ENCODE assay signal across 19 mouse cellular contexts in genomic region chr15:74453810-74454209, GRCm38 (mm10).
"Had no signal": no experiment of that assay in that cellular context is flagged by ENCODE, and none has a peak within 500 bp of the region (broad histone marks: within the 10 kb centered on the region; RNA-seq: fewer than 3 reads in every experiment).

No protein-coding gene starts in this region.

- H3K9ac ChIP-seq: kidney, embryonic 15.5 days; limb, embryonic 13.5 days; liver, embryonic 13.5 days; midbrain, embryonic 12.5 days; midbrain, embryonic 15.5 days; neural tube, embryonic 12.5 days; neural tube, embryonic 15.5 days; stomach, embryonic 15.5 days had no signal

- H3K4me3 ChIP-seq: kidney, embryonic 15.5 days; left cerebral cortex, adult 2 months; limb, embryonic 13.5 days; liver, embryonic 13.5 days; midbrain, embryonic 12.5 days; midbrain, embryonic 15.5 days; neural tube, embryonic 12.5 days; neural tube, embryonic 15.5 days; stomach, embryonic 15.5 days had no signal

- H3K9me3 ChIP-seq: kidney, embryonic 15.5 days; limb, embryonic 13.5 days; liver, embryonic 13.5 days; midbrain, embryonic 12.5 days; midbrain, embryonic 15.5 days; neural tube, embryonic 12.5 days; neural tube, embryonic 15.5 days; stomach, embryonic 15.5 days had no signal

- H3K36me3 ChIP-seq: kidney, embryonic 15.5 days; limb, embryonic 13.5 days; liver, embryonic 13.5 days; midbrain, embryonic 12.5 days; midbrain, embryonic 15.5 days; neural tube, embryonic 12.5 days; neural tube, embryonic 15.5 days; stomach, embryonic 15.5 days had no signal

- H3K27ac ChIP-seq: kidney, embryonic 15.5 days; left cerebral cortex, adult 2 months; limb, embryonic 13.5 days; liver, embryonic 13.5 days; midbrain, embryonic 12.5 days; midbrain, embryonic 15.5 days; neural tube, embryonic 12.5 days; neural tube, embryonic 15.5 days; stomach, embryonic 15.5 days had no signal

- DNase-seq: kidney, postnatal 10 days; kidney, postnatal 36 days; layer of hippocampus, postnatal 36 days; liver, embryonic 13.5 days; lung, adult 2 months; lung, postnatal 14 days; lung, postnatal 4 days; right cerebral cortex, adult 18-20 months; right cerebral cortex, postnatal 14 days; right cerebral cortex, postnatal 4 days; thymus, postnatal 25 days had no signal

- ATAC-seq: midbrain, embryonic 15.5 days had no signal

- H3K4me2 ChIP-seq: kidney, embryonic 15.5 days; limb, embryonic 13.5 days; liver, embryonic 13.5 days; midbrain, embryonic 12.5 days; midbrain, embryonic 15.5 days; neural tube, embryonic 12.5 days; neural tube, embryonic 15.5 days; stomach, embryonic 15.5 days had no signal

- H3K27me3 ChIP-seq: kidney, embryonic 15.5 days; liver, embryonic 13.5 days; midbrain, embryonic 15.5 days; neural tube, embryonic 12.5 days; neural tube, embryonic 15.5 days; stomach, embryonic 15.5 days had no signal

- H3K4me1 ChIP-seq: liver, embryonic 13.5 days had no signal
